Mouse (Mus musculus) forebrain, embryonic 12.5 days (tissue): ENCODE measurements around the gene Epdr1. TPM values are rescaled to one million over a fixed set of nuclear protein-coding genes. Genes with fewer than 3 reads are reported as not detected.

ENCODE experiments used
- ATAC-seq: fragments of 200-750 bp; cut with Nextera tagmentation; 2 replicates; pipeline ENCODE4 v1.8.0; 2017; ENCODE audit warnings: moderate TSS enrichment; ENCODE audit not compliant: low FRiP score
- H3K27ac ChIP-seq: fragments of 300-500 bp; sonication (generic); 2 replicates; pipeline ENCODE4 v1.5.1; 2016; ENCODE audit warnings: mild to moderate bottlenecking
- H3K27me3 ChIP-seq: fragments of 300-500 bp; sonication (generic); 2 replicates; pipeline ENCODE4 v1.6.1; 2016; ENCODE audit warnings: mild to moderate bottlenecking
- H3K36me3 ChIP-seq: fragments of 300-500 bp; sonication (generic); replicated peaks from 2 replicates; pipeline ENCODE4 v1.6.1; 2016; ENCODE audit warnings: mild to moderate bottlenecking
- H3K4me1 ChIP-seq: fragments of 300-500 bp; sonication (generic); 2 replicates; pipeline ENCODE4 v1.6.1; 2016
- H3K4me2 ChIP-seq: fragments of 300-500 bp; sonication (generic); 2 replicates; pipeline ENCODE4 v1.6.1; 2016; ENCODE audit warnings: mild to moderate bottlenecking, moderate library complexity
- H3K4me3 ChIP-seq: fragments of 300-500 bp; sonication (generic); replicated peaks from 2 replicates; pipeline ENCODE4 v1.5.1; 2016; ENCODE audit warnings: mild to moderate bottlenecking
- H3K9ac ChIP-seq: fragments of 300-500 bp; sonication (generic); 2 replicates; pipeline ENCODE4 v1.6.1; 2016; ENCODE audit warnings: mild to moderate bottlenecking
- H3K9me3 ChIP-seq: fragments of 300-500 bp; sonication (generic); 2 replicates; pipeline ENCODE4 v1.6.1; 2016
- WGBS: fragments of 180-500 bp; shearing (Covaris S2); methylation state at CpG from one replicate; pipeline ENCODE4 v1.1.7; 2016; 5-methylcytosine and 5-hydroxymethylcytosine counted together
- polyA plus RNA-seq: library from polyadenylated mRNA; unstranded; fragments of >200 nt; fragmentation: Nextera tagmentation; extraction: Ambion mirVana; gene quantifications from 2 replicates; pipeline ENCODE4 v1.2.1, GENCODE M21; 2016

The Epdr1 gene
- polyA plus RNA-seq, result 29.1 and 29.2 TPM in 2 replicates

GRCm38 (mm10) chr13:19619216-19619927 is at the start of gene Epdr1:
Gene Epdr1 (minus strand): TSS chr13:19619927.
- peak within 1 kb of the TSS; percentile 84 for H3K9ac ChIP-seq
- WGBS, result under 1% methylated on average over 46 of the region's 46 CpGs
- H3K9me3 ChIP-seq, result no peaks in the 10 kb centered on the region
- peak; percentile 79 for ATAC-seq
- H3K27ac ChIP-seq, result peak within 1 kb of the TSS; percentile 77
- peaks cover 24% of the 10 kb centered on the region for H3K4me1 ChIP-seq
- H3K4me2 ChIP-seq, result peak within 1 kb of the TSS; percentile 78
- H3K36me3 ChIP-seq, result 0 out of 2 replicates have a peak, but pooled peaks cover 2% of the 10 kb centered on the region
- H3K27me3 ChIP-seq, result peaks cover 11% of the 10 kb centered on the region; the same call in 1 of the 2 replicates
- peak within 1 kb of the TSS; percentile 64 for H3K4me3 ChIP-seq

DNA sequence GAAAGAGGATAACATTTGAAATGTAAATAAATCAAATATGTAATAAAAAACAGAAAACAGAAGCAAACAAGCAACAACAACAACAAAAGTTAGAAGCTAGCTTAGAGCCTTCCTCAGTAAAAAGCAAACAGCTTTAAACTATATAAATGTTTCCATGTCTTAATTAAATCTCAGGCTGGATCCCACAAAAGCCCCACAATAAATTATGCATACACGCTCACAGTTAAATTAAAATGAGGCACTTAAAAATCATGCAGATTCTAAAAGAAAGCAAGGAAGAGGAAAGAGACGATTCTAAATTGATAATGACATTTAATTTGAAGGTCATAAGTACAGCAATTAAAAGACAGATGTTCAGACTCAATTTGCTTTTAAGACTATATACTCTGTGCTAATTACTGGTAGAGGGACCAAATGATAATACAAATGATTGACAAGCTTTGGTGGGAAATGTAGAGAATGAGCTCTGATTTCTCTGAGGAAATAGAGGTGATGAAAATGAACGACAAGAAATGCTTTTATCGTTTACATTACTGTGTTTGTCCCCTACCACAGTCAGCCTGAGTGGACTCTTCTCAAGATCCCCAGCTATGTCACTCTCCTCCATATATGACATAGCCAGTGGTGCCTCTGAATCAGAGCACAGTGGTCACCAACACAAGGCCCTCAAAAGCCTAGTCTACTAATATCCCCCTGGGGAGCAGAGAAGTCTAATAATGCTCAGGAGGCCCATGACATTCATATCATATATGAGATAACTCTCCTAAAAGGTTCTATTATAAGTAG is 48.8 kb upstream of the Epdr1 start:
- no peaks in the 10 kb centered on the region for H3K27me3 ChIP-seq
- H3K36me3 ChIP-seq, result no peaks in the 10 kb centered on the region
- ATAC-seq, result peak; percentile 63
- no peaks in the 10 kb centered on the region for H3K4me1 ChIP-seq
- H3K4me3 ChIP-seq, result no peak overlapping the region
- H3K9me3 ChIP-seq, result no peaks in the 10 kb centered on the region
- no peak overlapping the region for H3K4me2 ChIP-seq
- 53% methylated on average over 4 of the region's 4 CpGs for WGBS
- no peak overlapping the region for H3K9ac ChIP-seq
- no peak overlapping the region for H3K27ac ChIP-seq

GRCm38 (mm10) chr13:19652405-19652804 is 32.7 kb upstream of the Epdr1 start:
- Histone ChIP-seq H3K4me3 (no peak overlapping the region), H3K27ac (no peak overlapping the region), H3K27me3 (no peaks in the 10 kb centered on the region), H3K4me2 (no peak overlapping the region), H3K9me3 (no peaks in the 10 kb centered on the region), H3K36me3 (no peaks in the 10 kb centered on the region), H3K4me1 (no peaks in the 10 kb centered on the region), H3K9ac (no peak overlapping the region)
- 84% methylated on average over 2 of the region's 2 CpGs for WGBS
- no peak for ATAC-seq

- no peaks in the 10 kb centered on the region for H3K9me3 ChIP-seq
- no peaks in the 10 kb centered on the region for H3K36me3 ChIP-seq
- no peak overlapping the region for H3K27ac ChIP-seq
- no peaks in the 10 kb centered on the region for H3K27me3 ChIP-seq
- no peak overlapping the region for H3K9ac ChIP-seq
- no peak overlapping the region for H3K4me2 ChIP-seq
- no peaks in the 10 kb centered on the region for H3K4me1 ChIP-seq
- no peak for ATAC-seq
- 96% methylated on average over 2 of the region's 2 CpGs for WGBS
- no peak overlapping the region for H3K4me3 ChIP-seq
Measured at GRCm38 (mm10) chr13:19649824-19650223, 30.1 kb upstream of the Epdr1 start.

GRCm38 (mm10) chr13:19644225-19644624 is 24.5 kb upstream of the Epdr1 start:
- no peaks in the 10 kb centered on the region for H3K9me3 ChIP-seq
- no peaks in the 10 kb centered on the region for H3K4me1 ChIP-seq
- H3K36me3 ChIP-seq, result no peaks in the 10 kb centered on the region
- ATAC-seq, result no peak
- H3K27me3 ChIP-seq, result no peaks in the 10 kb centered on the region
- H3K4me3 ChIP-seq, result no peak overlapping the region
- H3K4me2 ChIP-seq, result no peak overlapping the region
- H3K9ac ChIP-seq, result no peak overlapping the region
- H3K27ac ChIP-seq, result no peak overlapping the region
- WGBS, result 77% methylated on average over 2 of the region's 2 CpGs

GRCm38 (mm10) chr13:19643519-19643918 is 23.8 kb upstream of the Epdr1 start:
- 82% methylated on average over 1 of the region's 1 CpGs for WGBS
- no peak for ATAC-seq
- no peaks in the 10 kb centered on the region for H3K27me3 ChIP-seq

DNA sequence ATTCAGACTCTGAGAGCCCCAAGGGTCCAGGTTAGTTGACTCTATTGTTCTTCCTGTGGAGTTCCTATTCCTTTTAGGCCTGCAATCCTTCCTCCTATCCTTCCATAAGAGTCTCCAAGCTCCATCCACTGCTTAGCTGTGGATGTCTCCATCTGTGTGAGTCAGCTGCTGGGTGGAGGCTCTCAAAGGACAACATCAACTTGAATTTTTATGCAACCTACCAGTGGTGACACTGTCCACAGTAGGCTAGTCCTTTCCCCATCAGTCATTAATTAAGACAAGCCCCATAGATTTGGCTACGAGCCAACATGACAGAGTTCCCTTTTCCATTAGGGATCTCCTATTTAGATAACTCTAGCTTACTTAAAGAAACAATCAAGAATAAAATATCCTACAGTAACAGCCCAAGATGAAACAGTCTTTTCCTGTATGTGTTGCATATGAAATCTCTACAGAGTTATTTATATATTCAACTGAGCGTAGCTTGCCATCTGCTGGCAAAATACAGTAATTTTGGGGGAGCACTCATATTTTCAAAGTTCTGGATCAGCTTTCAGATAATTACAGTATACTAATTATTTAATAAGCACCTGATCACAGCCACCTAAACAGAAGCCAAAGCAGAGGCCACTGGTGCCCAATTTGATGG is 20.6 kb upstream of the Epdr1 start:
- ATAC-seq, result no peak
- H3K27me3 ChIP-seq, result no peaks in the 10 kb centered on the region

More at GRCm38 (mm10) chr13:19643519-19643918, 23.8 kb upstream of the Epdr1 start:
- no peak overlapping the region for H3K4me3 ChIP-seq
- no peak overlapping the region for H3K9ac ChIP-seq
- no peaks in the 10 kb centered on the region for H3K36me3 ChIP-seq
- H3K9me3 ChIP-seq, result no peaks in the 10 kb centered on the region
- H3K4me1 ChIP-seq, result no peaks in the 10 kb centered on the region
- H3K4me2 ChIP-seq, result no peak overlapping the region
- no peak overlapping the region for H3K27ac ChIP-seq

DNA sequence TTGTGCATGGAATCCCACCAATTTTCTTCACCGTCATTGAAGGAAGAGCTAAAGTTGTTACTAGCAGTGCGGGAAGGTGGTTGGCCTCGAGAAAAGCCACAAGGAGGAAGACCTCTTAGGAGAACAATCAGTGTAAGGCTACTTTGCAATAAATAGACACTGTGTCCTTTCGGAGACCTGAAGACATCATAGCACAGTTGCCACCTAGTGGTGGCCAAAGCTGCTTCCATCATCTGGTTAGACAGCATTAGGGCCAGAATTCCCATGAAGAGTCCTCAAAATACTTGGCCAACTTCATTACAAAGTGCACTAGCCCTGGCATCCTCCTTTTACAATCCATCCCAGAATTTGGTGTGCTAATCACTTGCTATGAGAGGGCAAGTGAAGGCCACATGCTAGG is 16.4 kb upstream of the Epdr1 start:
- WGBS, result 83% methylated on average over 4 of the region's 4 CpGs
- Histone ChIP-seq H3K4me2 (no peak overlapping the region), H3K36me3 (no peaks in the 10 kb centered on the region), H3K27ac (no peak overlapping the region), H3K27me3 (no peaks in the 10 kb centered on the region), H3K9ac (no peak overlapping the region), H3K4me1 (no peaks in the 10 kb centered on the region), H3K4me3 (no peak overlapping the region), H3K9me3 (no peaks in the 10 kb centered on the region)
- ATAC-seq, result no peak

More for the DNA sequence above, 20.6 kb upstream of the Epdr1 start:
- Histone ChIP-seq H3K9me3 (no peaks in the 10 kb centered on the region), H3K4me2 (no peak overlapping the region), H3K9ac (no peak overlapping the region), H3K4me1 (no peaks in the 10 kb centered on the region), H3K4me3 (no peak overlapping the region), H3K36me3 (no peaks in the 10 kb centered on the region), H3K27ac (no peak overlapping the region)
- 75% methylated on average over 2 of the region's 2 CpGs for WGBS

DNA sequence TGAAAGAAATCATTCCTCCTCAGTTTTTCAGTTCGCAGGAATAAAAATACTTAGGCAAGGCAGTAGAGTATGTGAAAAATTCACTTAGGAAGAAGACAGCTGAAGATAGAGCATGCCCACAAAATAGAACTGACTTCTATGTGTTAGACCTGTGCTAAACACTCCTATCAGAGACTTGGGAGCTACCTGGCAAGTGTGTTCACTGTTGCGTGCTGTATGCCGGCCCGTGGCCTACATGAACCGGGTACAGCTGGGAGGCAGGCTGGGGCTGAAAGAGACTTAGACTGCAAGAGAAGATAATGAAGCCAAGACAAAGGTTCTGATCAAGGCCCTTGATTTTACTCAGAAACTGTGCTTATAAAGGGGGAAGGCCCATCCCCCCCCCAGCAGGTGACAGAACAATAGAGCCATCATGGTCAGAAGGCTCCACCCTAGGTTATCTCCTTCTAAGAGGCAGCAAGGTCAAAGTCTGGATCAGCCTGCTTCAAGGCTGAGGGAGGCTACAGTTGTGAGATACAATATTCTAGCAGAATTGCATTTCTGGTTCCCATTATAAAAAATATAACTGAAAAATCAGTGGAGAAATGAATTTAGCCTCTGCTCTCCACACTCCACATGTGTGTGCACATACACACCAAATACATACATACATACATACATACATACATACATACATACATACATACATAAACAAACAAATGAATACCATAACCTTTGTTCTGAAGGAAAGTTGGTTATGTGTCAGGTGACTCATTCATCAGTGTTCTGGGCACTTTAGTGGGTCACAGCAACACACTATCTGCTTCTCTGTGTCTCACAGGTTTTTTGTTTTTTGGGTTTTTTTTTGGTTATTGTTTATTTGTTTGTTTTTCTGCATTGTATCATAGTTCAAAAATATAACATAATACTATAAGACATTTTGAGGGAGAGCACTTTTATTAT is 11.3 kb upstream of the Epdr1 start:
- no peaks in the 10 kb centered on the region for H3K27me3 ChIP-seq
- no peak overlapping the region for H3K27ac ChIP-seq
- no peak overlapping the region for H3K4me2 ChIP-seq
- no peak overlapping the region for H3K9ac ChIP-seq
- 88% methylated on average over 5 of the region's 5 CpGs for WGBS
- H3K36me3 ChIP-seq, result no peaks in the 10 kb centered on the region
- no peaks in the 10 kb centered on the region for H3K9me3 ChIP-seq
- H3K4me1 ChIP-seq, result no peaks in the 10 kb centered on the region
- no peak overlapping the region for H3K4me3 ChIP-seq
- ATAC-seq, result no peak

- Histone ChIP-seq H3K4me3 (no peak overlapping the region), H3K27ac (no peak overlapping the region), H3K9me3 (no peaks in the 10 kb centered on the region), H3K9ac (no peak overlapping the region), H3K36me3 (no peaks in the 10 kb centered on the region), H3K4me2 (no peak overlapping the region), H3K27me3 (peaks cover 11% of the 10 kb centered on the region; the same call in 1 of the 2 replicates), H3K4me1 (peaks cover 16% of the 10 kb centered on the region)
- WGBS, result 80% methylated on average over 1 of the region's 1 CpGs
- no peak for ATAC-seq
Measured at GRCm38 (mm10) chr13:19626473-19626872, 6.7 kb upstream of the Epdr1 start.

DNA sequence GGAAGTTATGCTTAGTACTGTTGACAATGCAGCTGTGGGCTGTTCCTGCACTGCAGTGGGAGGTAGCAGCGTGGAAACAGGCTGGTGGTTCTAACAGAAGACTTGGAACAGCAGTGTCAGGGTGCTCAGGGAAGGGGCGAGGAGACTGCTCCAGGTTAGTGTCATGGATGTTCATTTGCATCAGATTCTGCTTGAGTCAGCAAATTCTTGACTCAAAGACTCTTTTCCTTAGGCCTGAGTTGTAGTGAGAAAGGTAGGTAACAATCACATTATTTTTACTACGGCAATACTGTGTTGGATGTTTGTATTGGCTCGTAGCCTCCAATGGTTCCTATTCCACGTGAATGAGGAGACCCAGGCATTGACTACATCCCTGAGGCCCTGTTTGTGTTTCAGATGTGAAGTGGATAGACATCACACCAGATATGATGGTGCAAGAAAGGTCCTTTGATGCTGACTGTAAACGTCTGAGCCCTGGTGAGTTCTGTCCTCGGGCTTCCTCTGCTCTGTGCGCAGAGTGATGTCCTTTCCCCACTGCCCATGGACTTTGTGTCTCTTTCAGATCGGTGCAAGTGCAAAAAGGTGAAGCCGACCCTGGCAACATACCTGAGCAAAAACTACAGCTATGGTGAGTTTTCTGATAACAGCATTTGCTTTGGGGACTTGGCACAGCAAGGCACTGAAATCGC is 5.0 kb upstream of the Epdr1 start:
- no peak for ATAC-seq
- Histone ChIP-seq H3K4me2 (0 out of 2 replicates have a peak overlapping the region, but pooled peaks have one; percentile 2), H3K27me3 (peaks cover 11% of the 10 kb centered on the region; the same call in 1 of the 2 replicates), H3K4me1 (peaks cover 16% of the 10 kb centered on the region), H3K9me3 (no peaks in the 10 kb centered on the region), H3K4me3 (no peak overlapping the region), H3K27ac (no peak overlapping the region), H3K9ac (no peak overlapping the region), H3K36me3 (no peaks in the 10 kb centered on the region)
- 87% methylated on average over 11 of the region's 11 CpGs for WGBS
